Mouse (Mus musculus): Measurements from ENCODE around the gene Map2. TPM values are rescaled to one million over a fixed set of nuclear protein-coding genes. Genes with fewer than 3 reads are reported as not detected.

Map2 gene
- polyA plus RNA-seq, 1 experiment from 2014 or later: 36.2 TPM

GRCm38 (mm10) chr1:66329534-66329933 lies 154.5 kb downstream of the Map2 start:
- Histone ChIP-seq H3K36me3 (replicated peaks) (no peaks in the 10 kb centered on the region), H3K9me3 (no peaks in the 10 kb centered on the region), H3K27me3 (replicated peaks; ENCODE audit: low read depth, poor library complexity, severe bottlenecking) (no peaks in the 10 kb centered on the region), H3K4me1 (peaks cover 8% of the 10 kb centered on the region), H3K27ac (replicated peaks) (no peak overlapping the region), H3K4me3 (no peak overlapping the region)
- no peak for DNase-seq (ENCODE audit: low spot score)

GRCm38 (mm10) chr1:66335724-66336284 lies 160.7 kb downstream of the Map2 start:
- Histone ChIP-seq H3K27me3 (replicated peaks; ENCODE audit: low read depth, poor library complexity, severe bottlenecking) (no peaks in the 10 kb centered on the region), H3K36me3 (replicated peaks) (no peaks in the 10 kb centered on the region), H3K4me3 (no peak overlapping the region), H3K4me1 (0 out of 2 replicates have a peak, but pooled peaks cover 3% of the 10 kb centered on the region), H3K27ac (replicated peaks) (no peak overlapping the region), H3K9me3 (no peaks in the 10 kb centered on the region)
- 73% methylated on average over 2 of the region's 2 CpGs for WGBS
- no peak for DNase-seq (ENCODE audit: low spot score)

GRCm38 (mm10) chr1:66339213-66339612 lies 164.1 kb downstream of the Map2 start:
- no peaks in the 10 kb centered on the region for H3K36me3 ChIP-seq (replicated peaks)
- no peak for DNase-seq (ENCODE audit: low spot score)
- H3K9me3 ChIP-seq: no peaks in the 10 kb centered on the region
- no peak overlapping the region for H3K4me3 ChIP-seq
- 0 out of 2 replicates have a peak, but pooled peaks cover 3% of the 10 kb centered on the region for H3K4me1 ChIP-seq
- WGBS: 88% methylated on average over 1 of the region's 1 CpGs
- no peak overlapping the region for H3K27ac ChIP-seq (replicated peaks)
- H3K27me3 ChIP-seq (replicated peaks; ENCODE audit: low read depth, poor library complexity, severe bottlenecking): no peaks in the 10 kb centered on the region

- no peaks in the 10 kb centered on the region for H3K27me3 ChIP-seq (replicated peaks; ENCODE audit: low read depth, poor library complexity, severe bottlenecking)
- DNase-seq (ENCODE audit: low spot score): no peak
- H3K9me3 ChIP-seq: no peaks in the 10 kb centered on the region
- 0 out of 2 replicates have a peak, but pooled peaks cover 4% of the 10 kb centered on the region for H3K4me1 ChIP-seq
- no peaks in the 10 kb centered on the region for H3K36me3 ChIP-seq (replicated peaks)
- WGBS: 67% methylated on average over 8 of the region's 8 CpGs
- H3K27ac ChIP-seq (replicated peaks): no peak overlapping the region
- no peak overlapping the region for H3K4me3 ChIP-seq
Observed at GRCm38 (mm10) chr1:66348404-66349165, 173.5 kb downstream of the Map2 start.

GRCm38 (mm10) chr1:66349166-66349835 lies 174.2 kb downstream of the Map2 start:
- WGBS: 60% methylated on average over 3 of the region's 3 CpGs

GRCm38 (mm10) chr1:66351366-66351765 lies 176.3 kb downstream of the Map2 start:
- Histone ChIP-seq H3K4me1 (0 out of 2 replicates have a peak, but pooled peaks cover 4% of the 10 kb centered on the region), H3K27me3 (replicated peaks; ENCODE audit: low read depth, poor library complexity, severe bottlenecking) (no peaks in the 10 kb centered on the region), H3K36me3 (replicated peaks) (no peaks in the 10 kb centered on the region), H3K4me3 (no peak overlapping the region), H3K27ac (replicated peaks) (no peak overlapping the region), H3K9me3 (no peaks in the 10 kb centered on the region)
- DNase-seq (ENCODE audit: low spot score): no peak

More at GRCm38 (mm10) chr1:66349166-66349835, 174.2 kb downstream of the Map2 start:
- Histone ChIP-seq H3K4me1 (0 out of 2 replicates have a peak, but pooled peaks cover 4% of the 10 kb centered on the region), H3K27ac (replicated peaks) (no peak overlapping the region), H3K36me3 (replicated peaks) (no peaks in the 10 kb centered on the region), H3K4me3 (no peak overlapping the region), H3K9me3 (no peaks in the 10 kb centered on the region), H3K27me3 (replicated peaks; ENCODE audit: low read depth, poor library complexity, severe bottlenecking) (no peaks in the 10 kb centered on the region)
- DNase-seq (ENCODE audit: low spot score): no peak

GRCm38 (mm10) chr1:66361799-66362198 lies 186.7 kb downstream of the Map2 start:
- Histone ChIP-seq H3K9me3 (no peaks in the 10 kb centered on the region), H3K4me1 (no peaks in the 10 kb centered on the region), H3K4me3 (no peak overlapping the region), H3K27me3 (replicated peaks; ENCODE audit: low read depth, poor library complexity, severe bottlenecking) (no peaks in the 10 kb centered on the region), H3K36me3 (replicated peaks) (no peaks in the 10 kb centered on the region), H3K27ac (replicated peaks) (no peak overlapping the region)
- 95% methylated on average over 2 of the region's 2 CpGs for WGBS
- no peak for DNase-seq (ENCODE audit: low spot score)

- Histone ChIP-seq H3K36me3 (replicated peaks) (no peaks in the 10 kb centered on the region), H3K9me3 (no peaks in the 10 kb centered on the region), H3K4me3 (no peak overlapping the region), H3K27ac (replicated peaks) (no peak overlapping the region), H3K27me3 (replicated peaks; ENCODE audit: low read depth, poor library complexity, severe bottlenecking) (no peaks in the 10 kb centered on the region), H3K4me1 (no peaks in the 10 kb centered on the region)
- DNase-seq (ENCODE audit: low spot score): no peak
- WGBS: 85% methylated on average over 9 of the region's 9 CpGs
Observed at GRCm38 (mm10) chr1:66363285-66363684, 188.2 kb downstream of the Map2 start.

GRCm38 (mm10) chr1:66364386-66364785 lies 189.3 kb downstream of the Map2 start:
- no peak for DNase-seq (ENCODE audit: low spot score)
- Histone ChIP-seq H3K27me3 (replicated peaks; ENCODE audit: low read depth, poor library complexity, severe bottlenecking) (no peaks in the 10 kb centered on the region), H3K36me3 (replicated peaks) (no peaks in the 10 kb centered on the region), H3K4me3 (no peak overlapping the region), H3K9me3 (no peaks in the 10 kb centered on the region), H3K27ac (replicated peaks) (no peak overlapping the region), H3K4me1 (no peaks in the 10 kb centered on the region)
- WGBS: 91% methylated on average over 2 of the region's 2 CpGs

- WGBS: 68% methylated on average over 4 of the region's 4 CpGs
- Histone ChIP-seq H3K4me3 (no peak overlapping the region), H3K36me3 (replicated peaks) (no peaks in the 10 kb centered on the region)
Observed at GRCm38 (mm10) chr1:66365600-66365999, 190.5 kb downstream of the Map2 start.

GRCm38 (mm10) chr1:66369486-66369885 lies 194.4 kb downstream of the Map2 start:
- H3K36me3 ChIP-seq (replicated peaks): no peaks in the 10 kb centered on the region
- H3K27me3 ChIP-seq (replicated peaks; ENCODE audit: low read depth, poor library complexity, severe bottlenecking): no peaks in the 10 kb centered on the region
- no peak for DNase-seq (ENCODE audit: low spot score)
- H3K27ac ChIP-seq (replicated peaks): no peak overlapping the region
- no peaks in the 10 kb centered on the region for H3K9me3 ChIP-seq
- no peak overlapping the region for H3K4me3 ChIP-seq
- no peaks in the 10 kb centered on the region for H3K4me1 ChIP-seq
- 83% methylated on average over 7 of the region's 7 CpGs for WGBS

More at GRCm38 (mm10) chr1:66365600-66365999, 190.5 kb downstream of the Map2 start:
- Histone ChIP-seq H3K27ac (replicated peaks) (no peak overlapping the region), H3K9me3 (no peaks in the 10 kb centered on the region), H3K27me3 (replicated peaks; ENCODE audit: low read depth, poor library complexity, severe bottlenecking) (no peaks in the 10 kb centered on the region), H3K4me1 (no peaks in the 10 kb centered on the region)
- DNase-seq (ENCODE audit: low spot score): no peak

GRCm38 (mm10) chr1:66371371-66371770 lies 196.3 kb downstream of the Map2 start:
- Histone ChIP-seq H3K9me3 (no peaks in the 10 kb centered on the region), H3K27me3 (replicated peaks; ENCODE audit: low read depth, poor library complexity, severe bottlenecking) (no peaks in the 10 kb centered on the region), H3K27ac (replicated peaks) (no peak overlapping the region), H3K4me1 (no peaks in the 10 kb centered on the region), H3K36me3 (replicated peaks) (no peaks in the 10 kb centered on the region), H3K4me3 (no peak overlapping the region)
- 74% methylated on average over 2 of the region's 2 CpGs for WGBS
- DNase-seq (ENCODE audit: low spot score): no peak

GRCm38 (mm10) chr1:66386321-66386720 lies 211.2 kb downstream of the Map2 start:
- Histone ChIP-seq H3K4me1 (peaks cover 8% of the 10 kb centered on the region), H3K27ac (replicated peaks) (no peak overlapping the region; the same call in 1 of the 2 replicates), H3K27me3 (replicated peaks; ENCODE audit: low read depth, poor library complexity, severe bottlenecking) (no peaks in the 10 kb centered on the region), H3K36me3 (replicated peaks) (no peaks in the 10 kb centered on the region), H3K4me3 (no peak overlapping the region), H3K9me3 (no peaks in the 10 kb centered on the region)
- 93% methylated on average over 4 of the region's 4 CpGs for WGBS
- DNase-seq (ENCODE audit: low spot score): no peak

All from embryonic facial prominence, embryonic 10.5 days (tissue).